Mouse (Mus musculus) gastrocnemius, postnatal 14 days (tissue): Measurements from ENCODE around the gene Trim15. TPM values are rescaled to one million over a fixed set of nuclear protein-coding genes. Genes with fewer than 3 reads are reported as not detected.
"Not testable (repeated sequence)": the region's sequence is repeated elsewhere in the genome, so short reads cannot be mapped to it uniquely, and the experiment has no call there.

ENCODE experiments used
- DNase-seq: peaks from one replicate; pipeline ENCODE4 v3.0.0; 2021; ENCODE audit warnings: mixed read lengths
- intact Hi-C: fragments of 180-260 bp; cut with DNase I; formaldehyde crosslinking; loops from one replicate; pipeline ENCODE4 v1.15.1; 2025; ENCODE audit warnings: low total_unique reads
- total RNA-seq, 2 experiments: library from RNA; stranded (reverse); gene quantifications; 2 replicates each; pipeline ENCODE4 v1.2.3; 2021

The Trim15 gene
- total RNA-seq, 2 experiments from 2014 or later: not detected

DNA sequence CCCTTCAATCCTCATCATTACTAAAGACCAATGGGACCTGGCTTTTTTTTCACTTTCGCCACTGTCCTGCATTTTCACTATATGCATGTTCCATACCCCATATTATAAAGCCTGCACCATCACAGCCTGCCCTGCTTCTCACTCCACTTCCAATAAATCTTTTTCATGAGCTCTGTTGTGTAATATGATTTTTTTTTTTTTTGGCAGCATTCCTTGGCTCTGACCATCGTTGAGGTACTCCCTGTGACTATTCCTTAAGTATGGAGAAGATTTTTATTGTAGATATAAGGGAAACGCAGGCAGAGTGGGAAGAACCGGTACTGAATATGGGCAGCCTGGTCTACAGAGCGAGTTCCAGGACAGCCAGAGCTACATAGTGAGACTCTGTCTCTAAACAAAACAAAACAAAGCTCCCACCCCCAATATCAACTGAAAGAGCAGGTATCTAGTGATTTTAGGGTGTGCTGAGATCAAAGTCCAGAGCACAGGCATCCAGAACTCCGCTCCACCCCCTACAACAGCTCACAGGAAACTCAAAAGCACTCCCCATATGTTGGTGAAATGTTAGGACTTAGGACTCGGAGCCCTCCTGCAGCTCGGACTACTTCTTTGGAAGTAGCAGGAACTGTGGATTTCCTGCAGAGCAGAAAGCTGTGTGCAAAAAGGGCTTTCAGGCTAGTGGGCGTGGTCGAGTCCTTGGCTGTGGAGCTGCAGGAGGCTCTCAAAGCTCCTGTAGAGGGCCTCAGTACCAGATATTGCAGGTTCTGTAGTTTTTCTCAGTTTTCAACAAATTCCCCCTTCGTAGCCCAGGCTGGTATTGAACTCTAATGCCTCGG lies 31.2 kb downstream of the Trim15 start:
- intact Hi-C loops: no loop called here
- peak; percentile 73 for DNase-seq

DNA sequence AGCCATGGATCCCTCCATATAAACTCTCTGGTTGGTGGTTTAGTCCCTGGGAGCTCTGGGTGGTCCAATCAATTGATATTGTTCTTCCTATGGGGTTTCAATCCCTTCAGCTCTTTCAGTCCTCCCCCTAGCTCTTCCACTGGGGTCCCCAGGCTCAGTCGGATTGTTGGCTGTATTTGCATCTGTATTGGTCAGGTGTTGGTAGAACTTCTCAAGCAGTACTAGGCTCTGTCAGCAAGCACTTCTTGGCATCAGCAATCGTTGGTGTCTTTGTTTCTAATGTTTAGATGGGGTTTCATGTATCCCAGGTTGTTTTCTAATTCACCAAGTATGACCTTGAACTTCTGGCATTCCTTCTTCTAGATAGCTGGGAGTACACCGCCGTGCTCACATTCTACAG lies 34.3 kb downstream of the Trim15 start:
- DNase-seq: no peak

DNA sequence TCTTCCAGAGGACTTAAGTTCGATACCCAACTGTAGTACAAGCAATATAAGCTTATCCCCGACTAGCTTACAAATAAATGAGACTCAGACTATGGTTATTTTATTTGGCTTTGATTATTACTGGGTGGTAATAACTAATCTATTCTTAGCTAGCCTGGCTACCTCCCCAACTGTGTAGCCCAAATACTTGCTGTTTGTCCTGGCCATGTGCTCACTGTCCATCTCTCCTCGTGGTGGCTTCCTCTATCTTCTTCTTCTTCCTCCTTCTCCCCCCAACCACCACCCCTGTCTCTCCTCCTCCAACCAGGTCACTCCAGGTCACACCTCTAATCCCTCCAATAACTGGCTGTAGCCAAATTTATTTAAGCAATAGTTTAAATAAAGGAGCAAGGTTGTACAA lies 36.5 kb downstream of the Trim15 start:
- intact Hi-C loops: no loop called here

More for the DNA sequence above, 34.3 kb downstream of the Trim15 start:
- intact Hi-C loops: no loop called here

DNA sequence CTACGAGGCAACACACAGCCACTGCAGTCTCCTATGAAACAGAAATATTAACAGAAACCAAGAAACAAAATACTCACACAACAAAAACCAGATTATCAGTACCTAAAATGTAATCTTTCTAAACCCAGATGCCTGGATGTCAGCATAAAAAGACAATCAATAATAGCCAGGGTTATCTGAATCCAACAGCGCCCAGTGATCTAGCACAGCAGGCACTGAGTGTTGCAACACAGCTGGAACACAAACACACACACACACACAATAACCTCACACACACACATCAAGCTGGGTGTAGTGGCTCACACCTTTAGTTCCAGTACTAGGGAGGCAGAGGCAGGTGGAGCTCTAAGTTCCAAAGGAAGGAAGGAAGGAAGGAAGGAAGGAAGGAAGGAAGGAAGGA lies 38.5 kb downstream of the Trim15 start:
- no peak for DNase-seq
- intact Hi-C loops: no loop called here

More for the DNA sequence above, 36.5 kb downstream of the Trim15 start:
- DNase-seq: no peak

DNA sequence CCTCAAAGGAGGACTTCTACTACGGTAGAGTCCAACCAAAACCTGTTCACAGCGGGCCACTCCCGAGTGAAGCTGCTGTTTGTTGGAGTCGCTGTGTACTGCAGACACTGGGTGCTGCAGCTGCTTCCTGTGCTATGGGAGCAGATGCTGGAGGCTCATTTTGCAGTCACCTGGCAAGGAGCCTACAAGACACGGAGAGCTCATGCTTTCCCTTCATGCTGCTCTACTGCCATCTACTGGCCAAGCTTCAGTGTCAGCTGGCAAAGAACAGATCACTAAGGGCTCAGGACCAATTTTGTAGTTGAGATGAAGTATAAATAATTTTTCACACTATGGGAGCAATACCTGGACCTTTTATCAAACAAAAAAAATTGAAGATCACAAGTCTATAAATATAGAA lies 41.0 kb downstream of the Trim15 start:
- intact Hi-C loops: not testable (repeated sequence)
- DNase-seq: peak; percentile 89

DNA sequence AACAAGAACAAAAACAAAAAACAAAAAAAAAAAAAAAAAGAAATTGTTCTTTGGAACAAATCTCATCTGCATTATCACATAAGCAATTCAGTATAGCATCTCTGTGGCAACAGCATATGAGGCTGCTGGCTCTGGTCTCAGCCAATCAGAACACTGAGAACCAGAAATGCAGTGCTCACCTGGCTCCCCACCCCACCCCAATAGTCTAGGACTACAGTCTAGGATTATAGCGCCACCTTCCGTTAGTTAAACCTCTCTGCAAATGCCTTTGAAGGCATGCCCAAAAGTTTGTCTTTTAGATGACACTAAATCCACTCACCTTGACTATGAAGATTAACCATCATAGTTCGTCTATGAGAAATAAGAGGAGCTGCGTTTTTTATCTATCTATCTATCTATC lies 41.5 kb downstream of the Trim15 start:
- no peak for DNase-seq
- intact Hi-C loops: no loop called here

GRCm38 (mm10) chr17:36824005-36824404 lies 43.0 kb downstream of the Trim15 start:
- intact Hi-C loops: no loop called here
- DNase-seq: peak; percentile 33

DNA sequence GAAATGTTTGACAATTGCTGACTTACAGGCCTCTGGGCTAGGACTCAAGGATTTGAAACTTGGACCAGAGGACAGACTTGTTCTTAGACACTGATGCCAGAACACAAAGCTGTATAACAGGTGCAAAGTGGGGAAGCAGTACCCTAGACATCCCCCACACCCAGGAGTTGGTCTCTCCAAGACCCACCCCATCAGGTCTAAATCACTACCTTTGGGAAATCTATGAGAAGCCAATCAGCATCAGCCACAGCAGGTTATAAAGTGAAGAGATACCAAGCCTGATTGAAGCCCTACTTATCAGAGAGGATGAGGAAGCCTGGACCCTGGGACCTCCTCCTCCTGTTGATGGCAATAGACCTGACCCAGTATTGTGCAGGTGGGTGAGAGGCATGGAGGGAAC lies 55.1 kb downstream of the Trim15 start, which contains the start of gene H2-M10.6:
H2-M10.6 (plus strand) TSS at position 301 of the 400 bp plus-strand sequence.
- no peak for DNase-seq
- intact Hi-C loops: no loop called here

Other genes starting within 250 kb of the Trim15 start
- gene H2-M9, start 224.5 kb downstream of the Trim15 start, total RNA-seq: not detected
- gene H2-M1, start 195.0 kb downstream of the Trim15 start, total RNA-seq: not detected
- not detected for gene H2-M10.5, start 94.3 kb downstream of the Trim15 start, total RNA-seq
- gene H2-M10.6, start 55.0 kb downstream of the Trim15 start, total RNA-seq: not detected
- gene Trim26, start 30.1 kb downstream of the Trim15 start, total RNA-seq: 10 to 100 TPM; 14.7 to 15.7 TPM
- not detected for gene Trim10, start 2.4 kb upstream of the Trim15 start, total RNA-seq
- gene Trim40, start 22.9 kb upstream of the Trim15 start, total RNA-seq: not detected
- gene Trim31, start 30.9 kb upstream of the Trim15 start, total RNA-seq: not detected
- gene Rnf39, start 75.7 kb upstream of the Trim15 start, total RNA-seq: not detected
- gene Ppp1r11, start 84.5 kb upstream of the Trim15 start, total RNA-seq: 10 to 100 TPM; 63.5 to 67.7 TPM
- gene Znrd1, start 91.3 kb upstream of the Trim15 start, total RNA-seq: 10 to 100 TPM; 15.6 to 17.3 TPM
- gene Znrd1as, start 91.4 kb upstream of the Trim15 start, total RNA-seq: 10 to 100 TPM in 1 of 2 experiments, 1 to 10 TPM in 1; 9.3 to 11.4 TPM
- under 1 TPM in 1 of 2 experiments, not detected in 1; 0.25 TPM for gene 2410137M14Rik, start 114.0 kb upstream of the Trim15 start, total RNA-seq
- not detected for gene H2-M5, start 122.3 kb upstream of the Trim15 start, total RNA-seq
- 1 to 10 TPM in 1 of 2 experiments, under 1 TPM in 1; 0.74 to 1.5 TPM for gene Zfp57, start 134.0 kb upstream of the Trim15 start, total RNA-seq
- not detected for gene Mog, start 156.2 kb upstream of the Trim15 start, total RNA-seq
- 10 to 100 TPM in 1 of 2 experiments, 1 to 10 TPM in 1; 9.8 to 10.3 TPM for gene Gabbr1, start 178.8 kb upstream of the Trim15 start, total RNA-seq
- not detected for gene Olfr90, start 221.3 kb upstream of the Trim15 start, total RNA-seq
- gene Olfr91, start 231.1 kb upstream of the Trim15 start, total RNA-seq: not detected